Mouse (Mus musculus) liver, embryonic 15.5 days (tissue): ENCODE data around the gene Acsf2. TPM values are rescaled to one million over a fixed set of nuclear protein-coding genes. Genes with fewer than 3 reads are reported as not detected.

Experiments used
- ATAC-seq: fragments of 200-750 bp; cut with Nextera tagmentation; 2 replicates; pipeline ENCODE4 v1.8.0; 2017; ENCODE audit warnings: moderate number of reproducible peaks, mild to moderate bottlenecking, moderate library complexity; ENCODE audit not compliant: insufficient read depth
- H3K27ac ChIP-seq: fragments of 300-500 bp; sonication (generic); replicated peaks from 2 replicates; pipeline ENCODE4 v1.5.1; 2015; ENCODE audit warnings: mild to moderate bottlenecking, inconsistent platforms
- H3K27me3 ChIP-seq: fragments of 300-500 bp; sonication (generic); 2 replicates; pipeline ENCODE4 v1.6.1; 2015; ENCODE audit warnings: mild to moderate bottlenecking, inconsistent platforms
- H3K36me3 ChIP-seq: fragments of 300-500 bp; sonication (generic); replicated peaks from 2 replicates; pipeline ENCODE4 v1.6.1; 2015; ENCODE audit warnings: moderate library complexity, mild to moderate bottlenecking, inconsistent platforms
- H3K4me1 ChIP-seq: fragments of 300-500 bp; sonication (generic); replicated peaks from 2 replicates; pipeline ENCODE4 v1.6.1; 2015; ENCODE audit warnings: inconsistent platforms
- H3K4me2 ChIP-seq: fragments of 300-500 bp; sonication (generic); 2 replicates; pipeline ENCODE4 v1.6.1; 2015; ENCODE audit warnings: moderate library complexity, mild to moderate bottlenecking, inconsistent platforms
- H3K4me3 ChIP-seq: fragments of 300-500 bp; sonication (generic); replicated peaks from 2 replicates; pipeline ENCODE4 v1.5.1; 2015; ENCODE audit warnings: mild to moderate bottlenecking, inconsistent platforms
- H3K9ac ChIP-seq: fragments of 300-500 bp; sonication (generic); 2 replicates; pipeline ENCODE4 v1.6.1; 2015; ENCODE audit warnings: moderate library complexity, mild to moderate bottlenecking, inconsistent platforms
- H3K9me3 ChIP-seq: fragments of 300-500 bp; sonication (generic); replicated peaks from 2 replicates; pipeline ENCODE4 v1.6.1; 2016; ENCODE audit warnings: inconsistent platforms
- WGBS: fragments of 180-500 bp; shearing (Covaris S2); methylation state at CpG from one replicate; pipeline ENCODE4 v1.1.7; 2015; ENCODE audit warnings: mixed read lengths; ENCODE audit not compliant: insufficient replicate concordance; 5-methylcytosine and 5-hydroxymethylcytosine counted together
- polyA plus RNA-seq: library from polyadenylated mRNA; unstranded; fragments of >200 nt; fragmentation: Nextera tagmentation; extraction: Ambion mirVana; gene quantifications from 2 replicates; pipeline ENCODE4 v1.2.1, GENCODE M21; 2015

Acsf2 gene
- polyA plus RNA-seq, 1 experiment from 2014 or later = 1.4 TPM

GRCm38 (mm10) chr11:94508976-94509375 is 92.7 kb downstream of the Acsf2 start:
- Histone ChIP-seq H3K9me3 (no peaks in the 10 kb centered on the region; the same call in 1 of the 2 replicates), H3K4me2 (no peak overlapping the region), H3K4me3 (no peak overlapping the region), H3K27ac (no peak overlapping the region), H3K36me3 (no peaks in the 10 kb centered on the region), H3K4me1 (no peaks in the 10 kb centered on the region), H3K27me3 (peaks cover 33% of the 10 kb centered on the region), H3K9ac (no peak overlapping the region)
- no peak for ATAC-seq
- 54% methylated on average over 10 of the region's 10 CpGs for WGBS

Other genes with a start within 250 kb of the Acsf2 start
- gene Abcc3, start 208.9 kb downstream of the Acsf2 start, polyA plus RNA-seq = 8.4 TPM in 2 replicates
- gene Cacna1g, start 127.7 kb downstream of the Acsf2 start, polyA plus RNA-seq = 2.3 and 2.7 TPM in 2 replicates
- gene Spata20, start 115.7 kb downstream of the Acsf2 start, polyA plus RNA-seq = not detected in 2 replicates
- gene Epn3, start 101.9 kb downstream of the Acsf2 start, polyA plus RNA-seq = 0.09 and 0.15 TPM in 2 replicates
- gene Mycbpap, start 80.1 kb downstream of the Acsf2 start, polyA plus RNA-seq = 0.09 TPM in 1 of 2 replicates, not detected in the other
- 1.0 and 1.1 TPM in 2 replicates for gene Rsad1, start 52.6 kb downstream of the Acsf2 start, polyA plus RNA-seq
- 0.22 and 0.38 TPM in 2 replicates for gene Chad, start 36.8 kb downstream of the Acsf2 start, polyA plus RNA-seq
- gene Lrrc59, start 27.9 kb upstream of the Acsf2 start, polyA plus RNA-seq = 91.3 and 93.2 TPM in 2 replicates
- 54.7 and 59.9 TPM in 2 replicates for gene Mrpl27, start 51.9 kb upstream of the Acsf2 start, polyA plus RNA-seq
- 11.0 and 13.6 TPM in 2 replicates for gene Eme1, start 52.1 kb upstream of the Acsf2 start, polyA plus RNA-seq
- 2.8 and 3.7 TPM in 2 replicates for gene Xylt2, start 75.6 kb upstream of the Acsf2 start, polyA plus RNA-seq
- gene Gm11541, start 102.6 kb upstream of the Acsf2 start, polyA plus RNA-seq = not detected in 2 replicates
- gene Cdc34b, start 139.9 kb upstream of the Acsf2 start, polyA plus RNA-seq = not detected in 2 replicates
- gene Tmem92, start 180.8 kb upstream of the Acsf2 start, polyA plus RNA-seq = not detected in 2 replicates